Mouse (Mus musculus) heart, postnatal 0 days (tissue): ENCODE data around the gene Tmco4.

Experiments used
- CTCF ChIP-seq: IDR thresholded peaks from 2 replicates; pipeline ENCODE4 v1.5.1; 2016; ENCODE audit warnings: antibody characterized with exemption, control low read depth, low read depth
- EP300 ChIP-seq: IDR thresholded peaks from 2 replicates; pipeline ENCODE4 v1.6.1; 2016; ENCODE audit warnings: antibody characterized with exemption, low read depth

- TF ChIP-seq EP300 (no peak), CTCF (no peak)
Observed at GRCm38 (mm10) chr4:139100326-139100725, 127.6 kb downstream of the Tmco4 start.
